Mouse (Mus musculus) midbrain, embryonic 16.5 days (tissue): ENCODE data around the gene Adamts8. TPM values are rescaled to one million over a fixed set of nuclear protein-coding genes. Genes with fewer than 3 reads are reported as not detected.

ENCODE experiments used
- ATAC-seq: fragments of 200-750 bp; cut with Nextera tagmentation; 2 replicates; pipeline ENCODE4 v1.8.0; 2017; ENCODE audit warnings: moderate TSS enrichment
- H3K27ac ChIP-seq: fragments of 300-500 bp; sonication (generic); 2 replicates; pipeline ENCODE4 v1.5.1; 2014; ENCODE audit warnings: mild to moderate bottlenecking, low read length, mixed read lengths
- H3K27me3 ChIP-seq: fragments of 300-500 bp; sonication (generic); 2 replicates; pipeline ENCODE4 v1.6.1; 2014; ENCODE audit warnings: low read depth, low read length, mixed read lengths; ENCODE audit not compliant: control insufficient read depth, insufficient read depth
- H3K36me3 ChIP-seq: fragments of 300-500 bp; sonication (generic); 2 replicates; pipeline ENCODE4 v1.6.1; 2014; ENCODE audit warnings: mild to moderate bottlenecking, low read length, moderate library complexity, mixed read lengths; ENCODE audit not compliant: control insufficient read depth, insufficient read depth
- H3K4me1 ChIP-seq: fragments of 300-500 bp; sonication (generic); 2 replicates; pipeline ENCODE4 v1.6.1; 2014; ENCODE audit warnings: mild to moderate bottlenecking, low read length, mixed read lengths; ENCODE audit not compliant: control insufficient read depth, insufficient read depth
- H3K4me2 ChIP-seq: fragments of 300-500 bp; sonication (generic); 2 replicates; pipeline ENCODE4 v1.6.1; 2014; ENCODE audit warnings: mild to moderate bottlenecking, low read length, mixed read lengths
- H3K4me3 ChIP-seq: fragments of 300-500 bp; sonication (generic); 2 replicates; pipeline ENCODE4 v1.5.1; 2014; ENCODE audit warnings: low read depth, mild to moderate bottlenecking, low read length, moderate library complexity, mixed read lengths
- H3K9ac ChIP-seq: fragments of 300-500 bp; sonication (generic); 2 replicates; pipeline ENCODE4 v1.6.1; 2014; ENCODE audit warnings: low read depth, low read length, mixed read lengths
- H3K9me3 ChIP-seq: fragments of 300-500 bp; sonication (generic); replicated peaks from 2 replicates; pipeline ENCODE4 v1.6.1; 2014; ENCODE audit warnings: mild to moderate bottlenecking, low read length, mixed read lengths; ENCODE audit not compliant: control insufficient read depth, poor library complexity, severe bottlenecking
- WGBS: fragments of 180-500 bp; shearing (Covaris S2); extraction: QIAGEN DNeasy Blood & Tissue Kit; methylation state at CpG from one replicate; pipeline ENCODE4 v1.1.7; 2014; 5-methylcytosine and 5-hydroxymethylcytosine counted together
- polyA plus RNA-seq: library from polyadenylated mRNA; unstranded; fragments of >200 nt; fragmentation: Nextera tagmentation; extraction: Ambion mirVana; gene quantifications from 2 replicates; pipeline ENCODE4 v1.2.1, GENCODE M21; 2015

Adamts8 gene
- polyA plus RNA-seq, 1 experiment from 2014 or later: 1.1 TPM

GRCm38 (mm10) chr9:31011533-31011932, 69.2 kb downstream of the Adamts8 start:
- 61% methylated on average over 1 of the region's 1 CpGs for WGBS
- H3K36me3 ChIP-seq: no peaks in the 10 kb centered on the region

GRCm38 (mm10) chr9:31012674-31013073, 70.3 kb downstream of the Adamts8 start:
- Histone ChIP-seq H3K9me3 (no peaks in the 10 kb centered on the region), H3K4me3 (no peak overlapping the region), H3K4me2 (no peak overlapping the region), H3K27ac (no peak overlapping the region), H3K27me3 (no peaks in the 10 kb centered on the region), H3K9ac (no peak overlapping the region), H3K4me1 (no peaks in the 10 kb centered on the region), H3K36me3 (no peaks in the 10 kb centered on the region)
- WGBS: 86% methylated on average over 4 of the region's 4 CpGs
- no peak for ATAC-seq

More at GRCm38 (mm10) chr9:31011533-31011932, 69.2 kb downstream of the Adamts8 start:
- no peak overlapping the region for H3K9ac ChIP-seq
- H3K27ac ChIP-seq: no peak overlapping the region
- ATAC-seq: no peak
- H3K4me2 ChIP-seq: no peak overlapping the region
- H3K9me3 ChIP-seq: no peaks in the 10 kb centered on the region
- no peak overlapping the region for H3K4me3 ChIP-seq
- no peaks in the 10 kb centered on the region for H3K4me1 ChIP-seq
- H3K27me3 ChIP-seq: no peaks in the 10 kb centered on the region

GRCm38 (mm10) chr9:31013415-31013814, 71.1 kb downstream of the Adamts8 start:
- Histone ChIP-seq H3K9me3 (no peaks in the 10 kb centered on the region), H3K9ac (no peak overlapping the region), H3K4me3 (no peak overlapping the region), H3K4me2 (no peak overlapping the region), H3K4me1 (no peaks in the 10 kb centered on the region), H3K27ac (no peak overlapping the region), H3K36me3 (no peaks in the 10 kb centered on the region), H3K27me3 (no peaks in the 10 kb centered on the region)
- 90% methylated on average over 4 of the region's 4 CpGs for WGBS
- ATAC-seq: no peak

Other genes starting within 250 kb of the Adamts8 start
- 7.4 and 9.0 TPM in 2 replicates for gene Adamts15, start 20.1 kb upstream of the Adamts8 start, polyA plus RNA-seq
- gene Zbtb44, start 88.1 kb downstream of the Adamts8 start, polyA plus RNA-seq: 3.6 and 4.1 TPM in 2 replicates
- 0.96 and 1.3 TPM in 2 replicates for gene St14, start 189.3 kb downstream of the Adamts8 start, polyA plus RNA-seq